Mouse (Mus musculus) C2C12 (cell line): ENCODE measurements around the gene Grm7.

Source experiments
- CEBPB ChIP-seq: IDR thresholded peaks from one replicate; pipeline ENCODE4 v1.6.1; 2011; ENCODE audit warnings: low read depth, mild to moderate bottlenecking, control low read depth, moderate library complexity
- CTCF ChIP-seq: IDR thresholded peaks from one replicate; pipeline ENCODE4 v1.5.1; 2011; ENCODE audit not compliant: control insufficient read depth, insufficient read depth, insufficient read length
- MYOD1 ChIP-seq: IDR thresholded peaks from one replicate; pipeline ENCODE4 v1.6.1; 2011; ENCODE audit warnings: low read depth; ENCODE audit not compliant: control insufficient read depth, insufficient read length

- TF ChIP-seq CTCF (no peak), CEBPB (no peak), MYOD1 (no peak)
Measured at GRCm38 (mm10) chr6:111424737-111425136, 779.4 kb downstream of the Grm7 start.
